Mouse (Mus musculus): Measurements from ENCODE around the gene Adra1d. TPM values are rescaled to one million over a fixed set of nuclear protein-coding genes. Genes with fewer than 3 reads are reported as not detected.

The Adra1d gene
- total RNA-seq, 2 experiments from 2014 or later = 17.4 to 20.5 TPM

DNA sequence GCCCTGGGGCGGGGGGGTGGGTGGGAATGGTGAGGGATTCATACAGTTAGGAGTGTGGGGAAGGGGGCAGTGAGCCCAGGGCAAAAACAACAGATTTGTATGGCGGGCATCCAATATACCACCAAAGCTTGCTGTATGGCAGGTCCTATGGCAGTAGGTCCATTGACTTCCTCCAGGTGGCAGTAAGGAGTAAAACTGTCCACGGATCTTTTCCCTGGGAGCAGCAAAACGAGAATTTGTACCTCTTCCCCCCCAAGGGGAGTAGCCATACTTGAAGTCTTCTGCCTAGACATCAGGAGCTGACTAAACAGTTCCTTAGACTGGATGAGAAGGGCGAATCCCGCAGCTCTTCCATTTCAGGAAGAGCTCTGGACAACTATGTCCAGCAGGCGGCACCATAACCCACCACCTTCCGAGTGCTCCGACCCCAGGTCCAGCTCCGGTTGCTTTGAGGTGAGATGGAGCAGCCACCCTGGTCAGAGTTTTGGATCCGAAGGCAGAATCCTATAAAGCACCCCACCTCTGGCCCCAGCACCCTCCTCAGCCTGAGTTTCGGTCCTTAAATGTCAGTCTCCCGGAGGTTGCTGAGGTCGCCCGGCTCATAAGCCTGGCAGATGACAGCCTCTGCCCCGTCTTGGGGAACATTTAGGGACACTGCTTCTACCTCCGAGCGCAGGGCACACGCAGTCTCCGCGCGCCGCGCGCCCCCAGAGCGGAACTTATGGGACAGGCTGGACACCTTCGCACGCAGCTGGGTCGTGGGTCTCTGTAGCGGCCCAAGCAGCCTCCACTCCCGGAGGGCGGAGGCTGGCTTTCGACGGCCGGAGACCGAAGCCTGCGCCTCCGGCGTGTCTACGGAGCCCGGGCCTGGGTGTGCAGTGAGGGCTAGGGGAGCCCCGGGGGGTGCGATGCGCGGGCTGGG, 16.4 kb downstream of the Adra1d start:
- intact Hi-C loops (cut with DNase I) = loop anchor here (5.0 kb wide), 2 partner anchors 227 to 267 kb away; no protein-coding TSS in a partner anchor
- peak; percentile 44 to 61 for DNase-seq (ENCODE audit: extremely low spot score in 1 of 2, low spot score in 2 of 2)

DNA sequence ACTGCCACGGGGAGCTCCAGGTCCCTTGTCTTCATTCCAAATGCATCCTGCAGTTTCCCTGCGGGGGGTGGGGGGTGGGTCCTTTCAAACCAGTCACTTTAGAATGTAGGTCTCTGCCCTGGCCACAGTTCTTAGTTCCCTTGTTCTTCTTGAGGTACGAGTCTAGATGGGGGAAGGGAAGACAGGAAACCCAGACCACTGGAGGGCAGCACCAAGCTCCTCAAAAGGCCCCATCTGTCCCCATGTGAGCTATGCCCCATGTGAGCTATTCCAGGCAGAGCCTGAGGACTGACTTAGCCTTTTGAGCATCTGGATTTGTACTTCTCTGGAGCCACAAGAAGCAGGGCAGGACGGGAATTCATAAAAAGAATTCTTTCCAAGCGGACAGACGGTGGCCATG, 19.6 kb downstream of the Adra1d start:
- intact Hi-C loops (cut with DNase I) = no loop called here

DNA sequence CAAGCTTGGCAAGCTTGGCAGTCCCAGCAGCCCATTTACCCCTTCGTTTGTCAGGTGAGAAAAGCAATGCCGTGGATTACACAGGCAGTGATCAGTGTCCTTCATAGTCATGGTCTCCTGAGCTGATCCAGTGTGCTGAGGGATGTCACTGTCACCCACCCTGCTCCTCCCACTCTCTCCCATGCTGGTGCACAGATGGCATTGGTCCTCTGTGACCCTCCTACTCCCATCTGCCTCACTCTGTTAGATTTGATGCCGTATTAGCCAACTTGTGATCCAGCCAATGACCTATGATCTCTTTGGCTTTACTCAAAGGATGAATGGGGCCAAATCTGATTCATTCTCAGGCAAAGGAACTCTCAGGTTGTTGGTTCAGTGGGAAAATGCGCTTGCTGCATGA, 20.4 kb downstream of the Adra1d start:
- intact Hi-C loops (cut with DNase I) = no loop called here
- no peak for DNase-seq (ENCODE audit: extremely low spot score in 1 of 2, low spot score in 2 of 2)

More for the DNA sequence above, 19.6 kb downstream of the Adra1d start:
- DNase-seq (ENCODE audit: extremely low spot score in 1 of 2, low spot score in 2 of 2) = no peak

DNA sequence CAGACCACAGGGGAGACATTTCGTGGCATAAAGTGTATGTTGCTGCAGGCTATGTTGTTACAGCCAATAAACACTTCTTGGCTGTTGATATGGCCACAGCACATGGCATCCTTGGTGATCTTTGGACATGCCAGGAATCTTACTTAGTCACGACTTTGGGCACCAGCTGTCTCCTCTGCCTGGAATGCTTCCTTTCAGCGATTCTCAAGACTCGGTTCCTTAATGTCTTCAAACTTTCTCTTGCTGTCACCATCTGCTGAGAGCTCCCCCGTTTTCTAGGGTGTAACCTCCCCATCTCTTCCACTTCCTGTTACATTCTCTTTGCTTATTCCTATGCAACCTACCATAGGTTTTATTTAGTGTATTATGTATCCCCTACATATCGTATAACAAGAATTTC, 22.3 kb downstream of the Adra1d start:
- DNase-seq (ENCODE audit: extremely low spot score in 1 of 2, low spot score in 2 of 2) = no peak
- intact Hi-C loops (cut with DNase I) = no loop called here

DNA sequence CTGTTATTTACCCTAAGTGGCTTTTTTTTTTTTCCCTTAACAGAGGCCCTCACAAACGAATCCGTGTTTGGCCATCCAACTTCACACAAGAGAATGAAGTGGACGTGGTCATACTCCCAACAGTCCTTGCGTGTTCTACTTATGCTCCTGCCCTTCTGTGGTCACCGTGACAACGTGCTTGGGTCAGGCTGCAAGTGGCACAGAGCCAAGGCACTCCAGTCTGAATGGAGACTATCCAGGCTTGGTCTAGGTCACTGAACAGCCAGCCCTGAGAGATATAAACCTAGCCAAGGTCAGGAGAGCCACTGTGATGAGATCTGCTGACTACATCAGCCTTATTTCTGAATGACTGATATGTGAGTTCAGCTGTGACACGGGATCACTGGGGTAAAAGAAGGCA, 23.7 kb downstream of the Adra1d start:
- peak in 1 of 2 experiments; percentile 66 for DNase-seq (ENCODE audit: extremely low spot score in 1 of 2, low spot score in 2 of 2)
- intact Hi-C loops (cut with DNase I) = no loop called here

DNA sequence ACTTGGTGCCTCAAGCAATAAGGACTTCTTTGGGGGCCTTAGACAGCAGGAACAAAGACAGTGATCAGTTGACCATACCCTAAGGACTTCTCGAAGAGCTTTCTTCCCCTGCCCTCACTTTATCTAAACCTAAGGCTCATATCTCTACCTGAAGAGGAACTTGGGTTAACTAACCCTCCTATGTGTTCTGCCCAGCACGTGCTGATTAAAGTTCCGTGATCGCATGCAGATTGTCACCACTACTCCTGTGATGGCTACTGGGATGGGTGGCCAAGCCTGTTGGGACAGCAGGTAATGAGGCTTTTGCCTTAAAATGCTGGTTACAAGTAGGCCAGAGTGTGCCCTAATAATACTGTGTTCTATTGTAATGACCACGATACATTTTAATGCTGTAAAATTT, 26.9 kb downstream of the Adra1d start:
- no peak for DNase-seq (ENCODE audit: extremely low spot score in 1 of 2, low spot score in 2 of 2)
- intact Hi-C loops (cut with DNase I) = no loop called here

DNA sequence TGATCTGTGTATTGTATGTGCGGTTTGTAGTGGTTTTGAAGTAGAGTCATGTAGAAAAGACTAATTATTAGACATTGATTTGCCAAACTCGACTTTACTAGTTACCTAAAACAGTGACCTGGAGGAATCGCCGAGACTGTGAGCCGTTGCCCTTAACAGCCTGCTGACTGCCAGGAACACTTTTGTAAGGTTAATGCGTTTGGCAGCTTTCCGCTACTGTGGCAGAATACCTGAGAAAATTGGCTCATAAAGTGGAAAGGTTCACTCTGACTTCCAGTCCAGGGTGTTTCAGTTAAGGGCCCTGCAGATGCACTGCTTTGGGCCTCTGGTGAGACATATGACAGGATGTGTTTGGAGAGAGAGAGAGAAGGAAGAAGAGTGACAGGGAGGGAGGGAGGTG, 30.8 kb downstream of the Adra1d start:
- no peak for DNase-seq (ENCODE audit: extremely low spot score in 1 of 2, low spot score in 2 of 2)
- intact Hi-C loops (cut with DNase I) = no loop called here

DNA sequence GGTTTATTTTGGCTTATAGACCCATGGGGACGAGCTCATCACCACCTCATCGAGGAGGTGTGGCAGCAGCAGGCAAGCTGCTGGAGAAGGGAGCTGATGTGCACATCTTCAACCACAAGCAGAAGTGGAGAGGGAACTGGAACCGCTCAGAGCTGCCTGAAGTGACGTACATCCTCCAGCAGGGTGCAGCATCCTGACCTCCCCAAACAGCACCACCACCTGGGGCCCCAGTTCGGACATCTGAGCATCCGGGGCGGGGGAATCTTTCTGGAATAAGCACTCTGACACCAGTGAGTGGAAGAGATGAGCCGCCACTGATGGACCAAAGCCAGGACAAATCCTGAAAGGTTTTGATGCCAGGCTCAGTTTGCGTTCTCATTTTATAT, 31.5 kb downstream of the Adra1d start:
- intact Hi-C loops (cut with DNase I) = loop anchor here (1.0 kb wide), 1 partner anchor 107 kb away; no protein-coding TSS in a partner anchor
- peak in 1 of 2 experiments; percentile 75 for DNase-seq (ENCODE audit: extremely low spot score in 1 of 2, low spot score in 2 of 2)

DNA sequence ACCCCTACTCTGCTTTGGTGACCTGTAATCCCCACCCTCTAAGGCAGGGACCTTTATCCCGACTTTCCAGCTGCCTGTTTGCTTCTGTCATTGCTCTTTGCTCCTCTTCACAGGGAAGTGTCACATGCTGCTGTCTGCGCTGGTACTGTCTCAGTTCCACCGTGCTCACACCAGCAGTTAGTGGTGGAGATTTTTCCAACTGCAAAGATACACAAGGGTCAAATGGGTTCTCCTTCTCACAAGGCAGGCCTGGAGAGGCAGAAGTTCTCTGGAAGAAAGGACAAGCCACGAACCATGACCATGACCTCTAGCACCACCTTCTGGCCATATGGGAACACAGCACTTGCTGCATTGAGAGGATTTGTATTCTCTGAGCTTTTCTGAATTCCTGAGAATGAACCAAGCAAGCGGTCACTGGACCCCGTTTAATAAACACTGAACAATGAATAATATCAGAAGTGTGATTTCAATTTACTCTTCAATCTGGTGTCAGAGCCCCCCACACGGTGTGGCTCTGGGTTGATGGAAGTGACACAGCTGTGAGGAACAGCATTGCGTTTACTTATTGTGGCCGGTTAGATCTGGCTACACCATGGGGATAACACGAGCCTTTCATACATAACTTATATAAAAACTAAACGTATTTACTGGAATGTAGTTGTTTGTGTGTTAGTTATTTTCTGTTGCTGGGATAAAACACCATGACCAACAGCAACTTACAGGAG, 32.0 kb downstream of the Adra1d start:
- intact Hi-C loops (cut with DNase I) = loop anchor here (1.0 to 10.0 kb wide), 2 partner anchors 107 to 245 kb away; no protein-coding TSS in a partner anchor
- DNase-seq (ENCODE audit: extremely low spot score in 1 of 2, low spot score in 2 of 2) = peak; percentile 55 to 60

DNA sequence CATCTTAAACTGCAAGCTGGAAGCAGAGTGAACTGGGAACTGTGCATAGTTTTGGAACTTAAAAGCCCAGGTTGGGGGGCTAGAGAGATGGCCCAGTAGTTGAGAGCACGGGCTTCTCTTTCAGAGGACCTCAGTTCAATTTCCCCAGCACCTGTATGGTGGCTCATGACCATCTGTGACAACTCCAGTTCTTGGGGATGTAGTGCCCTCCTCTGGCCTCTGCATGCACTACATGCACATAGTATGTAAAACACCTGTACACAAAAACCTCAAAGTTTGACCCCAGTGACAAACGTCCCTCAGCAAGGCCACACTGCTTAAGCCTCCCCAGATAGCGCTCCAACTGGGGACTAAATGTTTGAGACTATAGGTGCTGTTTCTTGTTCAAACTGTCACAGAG, 35.0 kb downstream of the Adra1d start:
- peak in 1 of 2 experiments; percentile 44 for DNase-seq (ENCODE audit: extremely low spot score in 1 of 2, low spot score in 2 of 2)
- intact Hi-C loops (cut with DNase I) = loop anchor here (10.0 kb wide), 1 partner anchor 242 kb away; no protein-coding TSS in a partner anchor

DNA sequence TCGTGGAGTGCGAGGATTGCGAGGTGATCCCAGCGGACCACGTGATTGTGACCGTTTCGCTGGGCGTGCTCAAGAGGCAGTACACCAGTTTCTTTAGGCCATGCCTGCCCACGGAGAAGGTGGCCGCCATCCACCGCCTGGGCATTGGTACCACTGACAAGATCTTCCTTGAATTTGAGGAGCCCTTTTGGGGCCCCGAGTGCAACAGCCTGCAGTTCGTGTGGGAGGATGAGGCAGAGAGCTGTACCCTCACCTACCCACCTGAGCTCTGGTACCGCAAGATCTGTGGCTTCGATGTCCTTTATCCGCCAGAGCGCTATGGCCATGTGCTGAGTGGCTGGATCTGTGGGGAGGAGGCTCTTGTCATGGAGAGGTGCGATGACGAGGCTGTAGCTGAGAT, 41.3 kb downstream of the Adra1d start:
- intact Hi-C loops (cut with DNase I) = loop anchor here (10.0 kb wide), 1 partner anchor 236 kb away; no protein-coding TSS in a partner anchor
- DNase-seq (ENCODE audit: extremely low spot score in 1 of 2, low spot score in 2 of 2) = no peak

DNA sequence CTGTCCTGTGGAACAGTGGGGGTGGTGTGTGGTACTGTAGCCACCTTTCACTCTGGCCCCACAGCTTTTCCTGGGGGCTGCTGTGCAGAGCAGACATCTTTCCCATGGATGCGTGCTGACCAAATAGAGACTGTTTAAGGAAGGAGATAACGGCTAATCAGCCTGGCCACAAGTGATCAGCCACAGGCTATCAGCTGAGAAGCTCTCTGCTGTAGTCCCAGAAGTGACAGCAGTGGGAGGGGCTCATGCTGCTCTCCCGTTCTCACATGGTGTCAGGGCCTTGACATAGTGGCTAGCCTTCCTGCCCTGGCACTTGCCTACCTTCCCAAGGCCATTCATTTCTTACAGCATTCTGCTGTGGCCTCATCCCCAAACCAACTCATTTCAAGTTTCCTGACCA, 43.3 kb downstream of the Adra1d start:
- DNase-seq (ENCODE audit: extremely low spot score in 1 of 2, low spot score in 2 of 2) = no peak
- intact Hi-C loops (cut with DNase I) = no loop called here

DNA sequence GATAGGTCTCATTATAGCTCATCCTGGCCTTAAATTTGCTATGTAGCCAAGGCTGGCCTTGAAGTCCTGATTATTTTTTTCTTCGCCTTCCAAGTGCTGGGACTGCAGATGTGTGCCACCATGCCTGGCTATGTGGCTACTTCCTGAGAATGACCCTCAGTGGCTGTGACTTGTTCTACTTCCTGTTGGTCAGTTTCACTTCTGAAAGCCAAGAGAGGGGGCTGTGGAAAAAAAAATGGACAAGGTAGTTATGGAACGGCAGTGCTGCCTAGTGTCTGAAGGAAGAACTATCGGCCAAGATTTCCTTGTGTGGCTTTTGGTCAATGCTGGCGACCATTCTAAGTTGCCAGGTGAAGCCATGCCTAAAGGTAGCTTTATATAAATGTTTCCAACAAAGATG, 44.5 kb downstream of the Adra1d start:
- no peak for DNase-seq (ENCODE audit: extremely low spot score in 1 of 2, low spot score in 2 of 2)
- intact Hi-C loops (cut with DNase I) = no loop called here

DNA sequence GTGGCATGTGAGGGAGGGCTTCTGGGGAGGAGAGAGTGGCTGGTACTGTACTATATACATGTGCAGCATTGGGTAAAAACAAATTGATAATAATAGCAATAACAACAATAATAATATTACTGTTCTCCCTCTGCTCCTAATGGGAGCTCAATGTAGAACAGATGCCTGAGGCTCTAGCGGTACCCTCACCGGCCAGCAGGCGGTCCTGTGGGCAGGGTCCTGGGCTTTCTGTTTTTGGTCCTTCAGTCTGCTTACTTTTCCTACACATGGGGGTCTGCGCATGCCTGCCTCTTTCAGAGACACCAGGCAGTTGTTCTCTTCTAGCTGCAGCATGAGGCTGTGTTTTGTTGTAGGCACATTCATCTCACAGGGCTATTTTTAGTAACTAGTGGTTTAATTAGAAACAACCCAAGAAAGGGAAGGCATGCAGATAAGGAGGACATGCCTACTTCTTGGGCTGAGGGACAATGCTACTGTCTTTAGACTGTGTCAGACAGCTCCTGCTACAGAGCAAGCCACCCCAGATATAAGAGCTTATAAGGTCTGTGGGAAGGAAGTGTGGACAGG, 47.9 kb downstream of the Adra1d start:
- intact Hi-C loops (cut with DNase I) = no loop called here
- no peak for DNase-seq (ENCODE audit: extremely low spot score in 1 of 2, low spot score in 2 of 2)

DNA sequence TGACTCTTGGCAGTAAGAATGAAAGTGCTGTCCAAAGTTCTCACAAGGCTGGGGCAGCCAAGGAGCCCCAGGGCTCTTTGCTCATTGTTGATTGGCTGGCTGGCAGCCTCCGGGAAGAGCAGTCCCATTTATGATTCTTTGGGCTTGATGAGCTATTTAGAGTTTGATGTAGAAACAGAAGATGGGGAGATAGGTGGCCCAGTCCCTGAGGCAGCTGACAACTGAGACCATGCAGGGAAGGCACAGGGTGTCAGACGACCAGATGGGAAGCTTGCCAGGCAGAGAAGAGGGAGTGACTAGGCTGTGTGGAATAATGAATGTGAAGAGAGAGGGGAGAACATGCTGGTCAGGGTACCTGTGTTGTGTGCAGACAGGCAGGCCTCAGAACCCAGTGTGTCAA, 48.6 kb downstream of the Adra1d start:
- DNase-seq (ENCODE audit: extremely low spot score in 1 of 2, low spot score in 2 of 2) = no peak

DNA sequence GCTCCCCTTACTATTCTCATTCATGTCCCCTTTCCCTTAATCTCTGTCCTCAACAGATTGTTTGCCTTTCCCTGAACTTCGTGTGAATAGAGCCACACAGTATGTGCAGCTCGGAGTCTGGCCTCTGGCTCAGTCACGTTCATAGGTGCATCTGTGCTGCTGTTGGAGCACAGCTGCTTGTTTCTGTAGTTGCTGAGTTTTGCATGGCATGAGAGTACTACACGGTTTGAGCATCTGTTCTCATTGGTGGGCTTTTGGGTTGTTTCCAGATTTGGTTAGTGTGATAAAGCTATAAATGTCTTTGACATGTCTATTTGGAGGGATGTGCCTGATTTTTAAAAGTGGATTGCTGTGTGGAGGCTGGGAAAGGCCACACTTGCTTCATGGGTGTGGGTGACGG, 51.6 kb downstream of the Adra1d start:
- no peak for DNase-seq (ENCODE audit: extremely low spot score in 1 of 2, low spot score in 2 of 2)
- intact Hi-C loops (cut with DNase I) = loop anchor here (1.0 kb wide), 1 partner anchor 87 kb away; no protein-coding TSS in a partner anchor

More for the DNA sequence above, 48.6 kb downstream of the Adra1d start:
- intact Hi-C loops (cut with DNase I) = no loop called here

DNA sequence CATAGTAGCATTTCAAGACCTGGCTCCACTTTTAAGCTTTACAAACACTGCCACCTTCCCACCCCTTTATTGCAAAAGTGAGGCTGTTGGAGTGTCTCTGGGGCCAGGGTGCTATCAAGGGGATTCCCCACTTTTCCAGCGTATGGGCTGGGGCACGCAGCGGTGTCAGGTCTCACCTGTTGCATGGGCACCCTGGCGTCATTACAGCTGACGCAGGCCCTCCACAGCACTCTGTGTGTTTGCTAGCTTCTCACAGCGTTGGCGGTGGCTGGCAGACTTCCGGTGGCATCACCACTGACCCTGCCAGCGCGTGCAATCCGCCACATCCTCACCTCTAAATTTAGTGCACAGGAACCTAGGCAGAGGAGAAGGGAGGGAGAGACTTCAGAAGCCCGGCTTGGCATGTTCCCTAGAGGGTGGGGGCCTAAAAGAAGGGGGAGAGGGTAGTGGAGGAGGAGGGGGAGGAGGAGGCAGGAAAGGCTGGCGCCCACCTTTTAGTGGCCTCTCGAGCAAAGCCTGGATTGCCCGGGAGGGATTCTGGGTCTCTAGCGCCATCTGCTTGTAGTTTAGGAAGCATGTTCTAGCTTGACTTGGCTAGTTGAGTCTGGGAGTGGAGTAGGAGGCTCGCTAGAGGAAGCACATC, 52.3 kb downstream of the Adra1d start:
- intact Hi-C loops (cut with DNase I) = loop anchor here (1.0 kb wide), 1 partner anchor 86 kb away; no protein-coding TSS in a partner anchor
- peak; percentile 74 for DNase-seq (ENCODE audit: extremely low spot score in 1 of 2, low spot score in 2 of 2)

DNA sequence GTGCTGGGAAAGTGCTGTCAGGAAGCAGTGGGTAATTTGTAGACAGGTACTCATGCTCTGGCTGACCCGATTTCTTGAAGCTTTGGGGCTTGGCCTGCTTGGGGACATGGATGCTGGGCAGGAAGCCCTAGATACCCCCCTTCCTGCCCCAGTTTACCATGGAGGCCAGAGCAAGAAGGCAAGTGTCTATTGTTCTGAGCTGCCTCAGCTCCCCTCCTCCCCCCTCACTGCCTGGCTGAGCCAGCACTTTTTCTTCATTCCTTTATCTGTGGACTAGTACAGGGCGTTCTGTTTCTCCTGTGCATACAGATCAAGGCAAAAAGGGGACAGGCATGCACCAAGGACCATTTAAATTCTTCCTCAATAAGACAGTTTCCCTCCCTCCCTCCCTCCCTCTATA, 53.6 kb downstream of the Adra1d start:
- intact Hi-C loops (cut with DNase I) = no loop called here
- peak in 1 of 2 experiments; percentile 56 for DNase-seq (ENCODE audit: extremely low spot score in 1 of 2, low spot score in 2 of 2)

DNA sequence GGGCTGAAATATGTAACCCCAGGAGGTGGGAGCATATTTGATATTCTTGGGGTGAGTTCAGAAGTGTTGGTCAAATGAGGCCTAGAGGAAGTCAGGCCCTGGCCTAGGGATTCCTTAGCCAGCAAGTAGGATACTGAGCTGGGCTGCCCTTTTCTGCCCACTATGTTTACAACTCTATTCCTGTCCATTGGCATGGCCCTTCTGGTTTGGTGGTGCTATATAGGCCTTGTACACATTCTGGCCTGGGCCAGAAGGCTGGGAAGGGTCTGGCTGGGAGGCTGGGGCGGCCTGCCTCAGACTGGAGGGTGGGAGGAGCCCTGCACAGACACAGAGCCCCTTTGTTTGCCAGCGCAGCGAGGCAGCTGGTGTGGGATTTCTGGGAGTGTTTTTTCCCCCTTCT, 55.7 kb downstream of the Adra1d start:
- no peak for DNase-seq (ENCODE audit: extremely low spot score in 1 of 2, low spot score in 2 of 2)
- intact Hi-C loops (cut with DNase I) = no loop called here

All from left cerebral cortex, postnatal 10 days (tissue).